Mouse (Mus musculus): ENCODE data around the gene Yap1. TPM values are rescaled to one million over a fixed set of nuclear protein-coding genes. Genes with fewer than 3 reads are reported as not detected.

Gene Yap1
- polyA plus RNA-seq, 1 experiment from 2014 or later, result 12.4 TPM

GRCm38 (mm10) chr9:7984287-7984686, 20.1 kb downstream of the Yap1 start:
- 74% methylated on average over 4 of the region's 4 CpGs for WGBS
- Histone ChIP-seq H3K36me3 (ENCODE audit: control insufficient read depth, insufficient read depth, low read length) (0 out of 2 replicates have a peak, but pooled peaks cover 4% of the 10 kb centered on the region), H3K4me2 (no peak overlapping the region), H3K9ac (ENCODE audit: low read depth, low read length) (no peak overlapping the region), H3K4me1 (replicated peaks; ENCODE audit: control insufficient read depth, insufficient read depth, low read length) (no peaks in the 10 kb centered on the region), H3K27ac (ENCODE audit: low read depth, low read length) (no peak overlapping the region), H3K4me3 (ENCODE audit: low read depth, low read length) (no peak overlapping the region), H3K9me3 (ENCODE audit: control insufficient read depth, low read length) (no peaks in the 10 kb centered on the region), H3K27me3 (replicated peaks; ENCODE audit: control insufficient read depth, insufficient read depth, low read length) (no peaks in the 10 kb centered on the region)
- ATAC-seq (replicated peaks; ENCODE audit: low FRiP score) (no peak), DNase-seq (ENCODE audit: low spot score) (no peak)

DNA sequence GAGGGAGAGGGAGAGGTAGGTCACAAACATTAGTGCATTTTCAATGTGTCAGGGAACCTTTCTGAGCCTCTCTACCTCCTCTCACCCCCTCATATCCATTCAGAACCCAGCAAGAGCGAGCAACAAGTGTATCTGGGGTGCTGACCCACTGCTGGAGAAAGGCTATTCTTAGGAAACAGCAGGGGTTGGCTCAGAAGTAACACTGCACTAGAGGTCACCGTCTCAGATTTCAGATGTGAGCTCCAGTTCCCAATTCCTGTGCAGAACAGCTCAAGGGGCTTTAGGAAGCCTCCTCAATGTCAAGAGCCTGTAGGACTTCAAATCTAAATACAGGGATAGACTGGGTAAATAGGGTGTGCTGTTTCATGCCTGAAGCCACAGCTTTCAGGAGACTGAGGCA, 20.7 kb downstream of the Yap1 start:
- Histone ChIP-seq H3K27ac (ENCODE audit: low read depth, low read length) (no peak overlapping the region), H3K9ac (ENCODE audit: low read depth, low read length) (no peak overlapping the region), H3K4me2 (no peak overlapping the region), H3K4me3 (ENCODE audit: low read depth, low read length) (no peak overlapping the region), H3K36me3 (ENCODE audit: control insufficient read depth, insufficient read depth, low read length) (0 out of 2 replicates have a peak, but pooled peaks cover 4% of the 10 kb centered on the region), H3K9me3 (ENCODE audit: control insufficient read depth, low read length) (no peaks in the 10 kb centered on the region), H3K27me3 (replicated peaks; ENCODE audit: control insufficient read depth, insufficient read depth, low read length) (no peaks in the 10 kb centered on the region), H3K4me1 (replicated peaks; ENCODE audit: control insufficient read depth, insufficient read depth, low read length) (no peaks in the 10 kb centered on the region)
- ATAC-seq (replicated peaks; ENCODE audit: low FRiP score) (no peak), DNase-seq (ENCODE audit: low spot score) (no peak)
- 43% methylated on average over 2 of the region's 2 CpGs for WGBS

DNA sequence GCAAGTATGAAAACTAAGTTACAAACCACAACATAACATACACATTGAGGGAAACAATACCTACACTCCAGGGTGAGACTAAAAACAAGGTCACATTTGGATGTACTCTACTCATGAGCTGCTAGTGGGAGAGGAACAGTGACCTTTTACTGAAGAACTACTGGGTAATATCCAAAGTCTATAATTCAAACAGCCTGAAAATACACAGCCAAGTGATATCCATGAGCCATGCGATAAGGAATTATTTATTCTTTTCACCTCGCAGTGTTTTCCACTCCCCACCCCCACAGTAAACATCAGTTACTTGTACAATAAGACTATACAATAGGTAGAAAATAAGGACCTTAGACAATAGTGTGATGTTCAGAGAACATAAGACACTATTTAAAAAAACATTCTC, 24.2 kb downstream of the Yap1 start:
- DNase-seq (ENCODE audit: low spot score), result no peak
- Histone ChIP-seq H3K9me3 (ENCODE audit: control insufficient read depth, low read length) (no peaks in the 10 kb centered on the region), H3K27ac (ENCODE audit: low read depth, low read length) (no peak overlapping the region), H3K36me3 (ENCODE audit: control insufficient read depth, insufficient read depth, low read length) (0 out of 2 replicates have a peak, but pooled peaks cover 3% of the 10 kb centered on the region), H3K9ac (ENCODE audit: low read depth, low read length) (no peak overlapping the region), H3K4me1 (replicated peaks; ENCODE audit: control insufficient read depth, insufficient read depth, low read length) (no peaks in the 10 kb centered on the region), H3K27me3 (replicated peaks; ENCODE audit: control insufficient read depth, insufficient read depth, low read length) (no peaks in the 10 kb centered on the region), H3K4me2 (no peak overlapping the region), H3K4me3 (ENCODE audit: low read depth, low read length) (no peak overlapping the region)
- no peak for ATAC-seq (replicated peaks; ENCODE audit: low FRiP score)
- WGBS, result 84% methylated on average over 2 of the region's 2 CpGs

GRCm38 (mm10) chr9:7979153-7979916, 25.1 kb downstream of the Yap1 start:
- Histone ChIP-seq H3K27ac (ENCODE audit: low read depth, low read length) (no peak overlapping the region), H3K9me3 (ENCODE audit: control insufficient read depth, low read length) (no peaks in the 10 kb centered on the region), H3K4me3 (ENCODE audit: low read depth, low read length) (no peak overlapping the region), H3K4me1 (replicated peaks; ENCODE audit: control insufficient read depth, insufficient read depth, low read length) (no peaks in the 10 kb centered on the region), H3K36me3 (ENCODE audit: control insufficient read depth, insufficient read depth, low read length) (0 out of 2 replicates have a peak, but pooled peaks cover 3% of the 10 kb centered on the region), H3K4me2 (no peak overlapping the region), H3K27me3 (replicated peaks; ENCODE audit: control insufficient read depth, insufficient read depth, low read length) (no peaks in the 10 kb centered on the region), H3K9ac (ENCODE audit: low read depth, low read length) (no peak overlapping the region)
- ATAC-seq (replicated peaks; ENCODE audit: low FRiP score) (no peak), DNase-seq (ENCODE audit: low spot score) (no peak)
- 74% methylated on average over 11 of the region's 11 CpGs for WGBS

DNA sequence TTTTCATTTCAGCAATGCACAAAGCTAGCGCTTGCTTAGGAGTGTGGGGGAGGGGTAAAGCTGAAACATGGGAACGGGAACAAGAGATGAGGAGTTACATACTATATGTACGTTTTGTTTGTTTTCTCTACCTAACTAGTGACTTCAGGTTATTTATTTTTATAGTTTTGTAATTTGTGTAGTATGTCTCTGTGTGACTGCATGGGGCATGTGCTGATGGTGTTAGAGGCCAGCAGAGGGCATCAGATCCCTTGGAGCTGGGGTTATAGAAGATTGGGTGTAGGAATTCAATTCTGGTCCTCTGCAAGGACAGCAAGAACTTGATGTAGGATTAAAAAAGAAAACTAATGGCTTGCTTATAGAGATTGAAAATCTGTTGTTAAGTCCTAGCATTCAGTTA, 25.9 kb downstream of the Yap1 start:
- H3K9ac ChIP-seq (ENCODE audit: low read depth, low read length), result no peak overlapping the region
- no peak overlapping the region for H3K27ac ChIP-seq (ENCODE audit: low read depth, low read length)
- H3K4me2 ChIP-seq, result no peak overlapping the region
- no peaks in the 10 kb centered on the region for H3K27me3 ChIP-seq (replicated peaks; ENCODE audit: control insufficient read depth, insufficient read depth, low read length)
- no peaks in the 10 kb centered on the region for H3K4me1 ChIP-seq (replicated peaks; ENCODE audit: control insufficient read depth, insufficient read depth, low read length)
- no peaks in the 10 kb centered on the region for H3K9me3 ChIP-seq (ENCODE audit: control insufficient read depth, low read length)
- ATAC-seq (replicated peaks; ENCODE audit: low FRiP score) (no peak), DNase-seq (ENCODE audit: low spot score) (no peak)
- WGBS, result 83% methylated on average over 3 of the region's 3 CpGs
- H3K36me3 ChIP-seq (ENCODE audit: control insufficient read depth, insufficient read depth, low read length), result 0 out of 2 replicates have a peak, but pooled peaks cover 3% of the 10 kb centered on the region
- no peak overlapping the region for H3K4me3 ChIP-seq (ENCODE audit: low read depth, low read length)

- Histone ChIP-seq H3K4me1 (replicated peaks; ENCODE audit: control insufficient read depth, insufficient read depth, low read length) (no peaks in the 10 kb centered on the region), H3K27me3 (replicated peaks; ENCODE audit: control insufficient read depth, insufficient read depth, low read length) (no peaks in the 10 kb centered on the region), H3K4me2 (no peak overlapping the region), H3K9me3 (ENCODE audit: control insufficient read depth, low read length) (no peaks in the 10 kb centered on the region), H3K27ac (ENCODE audit: low read depth, low read length) (no peak overlapping the region), H3K4me3 (ENCODE audit: low read depth, low read length) (no peak overlapping the region), H3K36me3 (ENCODE audit: control insufficient read depth, insufficient read depth, low read length) (peaks cover 5% of the 10 kb centered on the region; the same call in 1 of the 2 replicates), H3K9ac (ENCODE audit: low read depth, low read length) (no peak overlapping the region)
- DNase-seq (ENCODE audit: low spot score) (no peak), ATAC-seq (replicated peaks; ENCODE audit: low FRiP score) (no peak)
- WGBS, result 78% methylated on average over 5 of the region's 5 CpGs
Measured at GRCm38 (mm10) chr9:7977587-7977986, 26.8 kb downstream of the Yap1 start.

GRCm38 (mm10) chr9:7971993-7972392, 32.4 kb downstream of the Yap1 start:
- no peak overlapping the region for H3K4me2 ChIP-seq
- 0 out of 2 replicates have a peak, but pooled peaks cover 3% of the 10 kb centered on the region for H3K4me1 ChIP-seq (replicated peaks; ENCODE audit: control insufficient read depth, insufficient read depth, low read length)
- no peak overlapping the region for H3K27ac ChIP-seq (ENCODE audit: low read depth, low read length)
- WGBS, result 74% methylated on average over 2 of the region's 2 CpGs
- DNase-seq (ENCODE audit: low spot score) (no peak), ATAC-seq (replicated peaks; ENCODE audit: low FRiP score) (no peak)
- no peaks in the 10 kb centered on the region for H3K27me3 ChIP-seq (replicated peaks; ENCODE audit: control insufficient read depth, insufficient read depth, low read length)
- no peak overlapping the region for H3K4me3 ChIP-seq (ENCODE audit: low read depth, low read length)
- H3K9ac ChIP-seq (ENCODE audit: low read depth, low read length), result no peak overlapping the region
- peaks cover 2% of the 10 kb centered on the region; the same call in 1 of the 2 replicates for H3K36me3 ChIP-seq (ENCODE audit: control insufficient read depth, insufficient read depth, low read length)
- no peaks in the 10 kb centered on the region for H3K9me3 ChIP-seq (ENCODE audit: control insufficient read depth, low read length)

DNA sequence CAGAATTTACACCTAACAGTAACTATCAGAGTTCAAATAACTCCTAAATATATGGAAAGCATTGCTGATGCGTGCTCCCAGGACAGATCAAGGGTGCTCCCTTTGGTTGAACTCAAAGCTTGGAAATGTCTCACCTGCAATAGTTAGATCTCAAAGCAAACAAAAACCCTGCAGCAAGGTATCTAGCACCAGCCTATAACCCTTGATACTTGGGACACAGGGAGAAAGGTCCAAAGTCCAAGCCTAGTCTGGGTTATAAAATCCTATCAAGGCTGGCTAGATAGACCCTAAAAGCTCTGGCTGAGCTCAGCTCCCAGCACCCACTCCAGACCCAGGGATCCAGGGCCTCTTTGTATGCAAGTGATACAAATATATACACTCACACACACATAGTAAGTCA, 36.4 kb downstream of the Yap1 start:
- WGBS, result 80% methylated on average over 1 of the region's 1 CpGs
- ATAC-seq (replicated peaks; ENCODE audit: low FRiP score) (no peak), DNase-seq (ENCODE audit: low spot score) (no peak)
- Histone ChIP-seq H3K4me3 (ENCODE audit: low read depth, low read length) (no peak overlapping the region), H3K27ac (ENCODE audit: low read depth, low read length) (no peak overlapping the region), H3K4me1 (replicated peaks; ENCODE audit: control insufficient read depth, insufficient read depth, low read length) (peaks cover 14% of the 10 kb centered on the region), H3K9me3 (ENCODE audit: control insufficient read depth, low read length) (no peaks in the 10 kb centered on the region), H3K36me3 (ENCODE audit: control insufficient read depth, insufficient read depth, low read length) (peaks cover 2% of the 10 kb centered on the region; the same call in 1 of the 2 replicates), H3K27me3 (replicated peaks; ENCODE audit: control insufficient read depth, insufficient read depth, low read length) (no peaks in the 10 kb centered on the region), H3K9ac (ENCODE audit: low read depth, low read length) (no peak overlapping the region), H3K4me2 (no peak overlapping the region)

DNA sequence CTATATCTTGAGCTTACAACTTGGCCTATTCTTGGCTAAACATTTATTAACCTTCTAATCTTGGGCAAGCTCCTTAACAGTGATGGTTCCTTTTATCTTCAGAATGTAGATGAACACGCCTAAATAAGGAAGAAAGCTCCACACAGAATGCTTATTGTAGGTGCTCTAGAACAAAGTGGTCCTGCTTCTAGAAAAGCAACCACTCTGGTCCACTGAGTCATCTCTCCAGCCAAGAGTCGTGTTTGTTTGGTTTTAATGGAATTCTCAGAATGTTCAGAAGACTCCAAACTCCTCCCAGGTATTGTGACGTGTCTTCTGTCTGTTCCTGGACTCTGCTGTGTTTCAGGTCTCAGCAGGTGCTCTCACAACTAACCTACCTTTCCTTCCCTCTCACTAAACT, 38.8 kb downstream of the Yap1 start:
- Histone ChIP-seq H3K9ac (ENCODE audit: low read depth, low read length) (no peak overlapping the region), H3K27ac (ENCODE audit: low read depth, low read length) (no peak overlapping the region), H3K4me1 (replicated peaks; ENCODE audit: control insufficient read depth, insufficient read depth, low read length) (peaks cover 20% of the 10 kb centered on the region), H3K4me2 (no peak overlapping the region), H3K9me3 (ENCODE audit: control insufficient read depth, low read length) (no peaks in the 10 kb centered on the region), H3K36me3 (ENCODE audit: control insufficient read depth, insufficient read depth, low read length) (no peaks in the 10 kb centered on the region), H3K27me3 (replicated peaks; ENCODE audit: control insufficient read depth, insufficient read depth, low read length) (no peaks in the 10 kb centered on the region), H3K4me3 (ENCODE audit: low read depth, low read length) (no peak overlapping the region)
- WGBS, result 77% methylated on average over 3 of the region's 3 CpGs
- ATAC-seq (replicated peaks; ENCODE audit: low FRiP score), result no peak
- no peak for DNase-seq (ENCODE audit: low spot score)
